Mouse (Mus musculus) kidney, adult 2 months (tissue): ENCODE measurements at regions not wholly inside any gene's neighbourhood (a gene's known extent, or its start where the extent isn't known, plus 50 kb on each side); places are given as distances from the start of the nearest gene placed in this dataset.

Experiments
- CTCF ChIP-seq: fragments of 200-500 bp; conservative IDR thresholded peaks from 2 replicates; pipeline ENCODE4 v1.5.1; 2011; ENCODE audit warnings: low read depth, mild to moderate bottlenecking, control low read depth, low read length, moderate library complexity, mixed read lengths; ENCODE audit not compliant: insufficient read depth, insufficient read length
- POLR2A ChIP-seq: fragments of 200-500 bp; IDR thresholded peaks from one replicate; pipeline ENCODE4 v1.6.1; 2011; ENCODE audit warnings: low read depth, low read length, control low read depth

GRCm38 (mm10) chr13:26282291-26282690 lies 487.7 kb downstream of the Hdgfl1 start:
- TF ChIP-seq POLR2A (no peak), CTCF (no peak)
